Mouse (Mus musculus): ENCODE measurements at regions not wholly inside any gene's neighbourhood (a gene's known extent, or its start where the extent isn't known, plus 50 kb on each side); places are given as distances from the start of the nearest gene placed in this dataset.
A peak's percentile ranks its signal among the peaks of the same experiment; 100 is the strongest.

DNA sequence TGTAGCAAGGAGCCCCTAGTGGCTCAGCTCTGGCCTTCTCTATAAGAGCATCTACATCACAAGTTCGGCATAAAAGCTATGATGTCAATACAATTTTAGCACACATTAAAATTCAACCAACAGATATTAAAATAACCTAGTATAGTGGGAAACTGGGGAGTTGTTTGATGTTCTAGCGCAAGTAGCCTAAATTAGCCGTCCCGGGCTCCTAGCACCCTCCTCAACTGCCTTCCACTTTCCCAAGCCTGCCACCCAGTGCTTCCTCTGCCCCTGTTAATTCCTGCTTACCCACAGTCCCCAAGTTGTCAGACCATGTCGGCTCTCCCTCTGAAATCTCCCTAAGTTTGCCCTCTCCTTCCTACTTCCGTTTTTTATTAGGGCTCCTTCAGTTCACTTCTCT, 154.2 kb upstream of the Trhde start:
- no peak for DNase-seq (ENCODE audit: extremely low spot score in 1 of 2, low spot score in 2 of 2)
- intact Hi-C loops (cut with DNase I), result loop anchor here (5.0 kb wide), 2 partner anchors 84 to 114 kb away; no protein-coding TSS in a partner anchor
- Histone ChIP-seq H3K4me3 (no peak overlapping the region), H3K27ac (no peak overlapping the region)
- no peak; the same call in none of the 2 replicates for TF ChIP-seq CTCF (IDR thresholded peaks at IDR 0.05)

DNA sequence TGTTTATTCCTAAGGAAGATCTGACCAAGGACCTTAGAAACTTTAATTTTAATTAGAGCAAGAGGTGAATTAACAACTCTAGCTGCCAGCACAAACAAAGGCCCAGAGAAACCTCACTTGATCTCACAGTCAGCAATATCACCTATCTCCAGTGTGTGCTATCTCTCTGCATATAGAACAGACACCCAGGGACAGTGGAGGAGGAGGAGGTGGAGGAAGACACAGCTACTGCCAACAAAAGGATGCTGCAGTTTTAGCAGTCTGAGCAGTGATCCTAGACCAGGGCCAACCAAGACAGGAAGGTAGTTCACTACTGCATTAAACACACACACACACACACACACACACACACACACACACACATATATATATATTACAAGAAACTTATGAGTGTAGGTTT, 153.5 kb upstream of the Trhde start:
- H3K27ac ChIP-seq, result no peak overlapping the region
- DNase-seq (ENCODE audit: extremely low spot score in 1 of 2, low spot score in 2 of 2), result no peak
- TF ChIP-seq CTCF (IDR thresholded peaks at IDR 0.05), result no peak
- H3K4me3 ChIP-seq, result no peak overlapping the region
- intact Hi-C loops (cut with DNase I), result loop anchor here (5.0 kb wide), 2 partner anchors 83 to 113 kb away; no protein-coding TSS in a partner anchor

DNA sequence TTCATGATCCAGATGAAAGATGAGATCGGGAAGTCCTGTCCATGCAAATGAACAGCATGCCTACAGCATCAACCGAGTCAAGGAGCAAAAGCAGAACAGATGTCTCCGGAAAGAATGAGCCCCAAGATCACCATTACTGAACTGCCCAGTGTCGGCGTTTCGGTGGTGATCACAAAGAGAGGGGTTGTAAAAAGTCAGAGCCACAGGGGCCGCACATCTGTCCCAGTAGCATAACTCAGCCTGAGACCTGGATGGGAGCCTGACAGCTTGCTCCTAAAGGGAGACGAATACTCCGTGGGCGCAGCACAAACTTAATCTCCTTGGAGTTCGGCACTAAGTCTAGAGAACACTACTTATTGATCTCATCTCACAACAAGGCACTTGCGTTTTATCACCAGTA, 151.3 kb upstream of the Trhde start:
- no peak for DNase-seq (ENCODE audit: extremely low spot score in 1 of 2, low spot score in 2 of 2)
- intact Hi-C loops (cut with DNase I), result no loop called here
- no peak for TF ChIP-seq CTCF (IDR thresholded peaks at IDR 0.05)
- H3K27ac ChIP-seq, result no peak overlapping the region
- H3K4me3 ChIP-seq, result no peak overlapping the region

DNA sequence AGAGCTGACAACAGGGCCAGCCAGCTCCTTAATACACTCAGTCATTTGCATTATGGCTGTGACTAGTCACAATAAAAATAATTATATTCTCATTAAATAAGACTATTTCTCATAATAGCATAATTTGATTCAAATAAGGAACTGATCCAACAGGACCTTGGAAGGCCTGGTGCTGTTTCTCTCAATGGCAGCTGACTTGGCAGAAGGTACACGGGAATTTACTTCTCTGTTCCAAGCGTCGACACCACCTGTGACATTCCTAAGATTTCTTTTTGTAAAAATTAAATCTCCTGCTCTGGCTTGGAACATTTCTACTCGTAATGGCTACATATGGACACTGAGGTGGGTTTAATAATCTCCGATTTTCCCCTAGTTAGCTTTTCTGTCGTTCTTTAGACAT, 147.1 kb upstream of the Trhde start:
- TF ChIP-seq CTCF (IDR thresholded peaks at IDR 0.05), result no peak
- intact Hi-C loops (cut with DNase I), result no loop called here
- no peak for DNase-seq (ENCODE audit: extremely low spot score in 1 of 2, low spot score in 2 of 2)

DNA sequence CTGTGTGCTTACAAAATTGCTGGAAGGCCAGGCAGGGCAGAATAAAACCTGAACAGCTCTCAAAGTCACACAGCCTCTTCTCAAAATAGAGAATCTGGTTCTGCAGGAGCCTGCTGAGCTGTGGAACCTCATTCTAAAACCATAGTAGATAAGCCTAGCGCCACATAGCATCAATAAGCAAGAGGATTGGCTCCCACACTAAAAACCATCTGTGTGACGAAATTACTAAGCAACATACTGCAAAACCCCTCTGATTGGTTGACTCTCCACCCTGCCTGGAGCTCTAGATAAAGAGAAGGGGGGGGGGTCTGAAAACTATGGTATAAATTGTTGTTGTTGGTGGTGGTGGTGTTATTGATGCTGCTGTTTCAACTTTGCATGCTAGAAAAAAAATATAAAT, 122.6 kb upstream of the Trhde start:
- DNase-seq (ENCODE audit: extremely low spot score in 1 of 2, low spot score in 2 of 2), result no peak
- intact Hi-C loops (cut with DNase I), result no loop called here
- no peak for TF ChIP-seq CTCF (IDR thresholded peaks at IDR 0.05)
- Histone ChIP-seq H3K4me3 (no peak overlapping the region), H3K27ac (no peak overlapping the region)

More for the DNA sequence above, 147.1 kb upstream of the Trhde start:
- Histone ChIP-seq H3K27ac (no peak overlapping the region), H3K4me3 (no peak overlapping the region)

DNA sequence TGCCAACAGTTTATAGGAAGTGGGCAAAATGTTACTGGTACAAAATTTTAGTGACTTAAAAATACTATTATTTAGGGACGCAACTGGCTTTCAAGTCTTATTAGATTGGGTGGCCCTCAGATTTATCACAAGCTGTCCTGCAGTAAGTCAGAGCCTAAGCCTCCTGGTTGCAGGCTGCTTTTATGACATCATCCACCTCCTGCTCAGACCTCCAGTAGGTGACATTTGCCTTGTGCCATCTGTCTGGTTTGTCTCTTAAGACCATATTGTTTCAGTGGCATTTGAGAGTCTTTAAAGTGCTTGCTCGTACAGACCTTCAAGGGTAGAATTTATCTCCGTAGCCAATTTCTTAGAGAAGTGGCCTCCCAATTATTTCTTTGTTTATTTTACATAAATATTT, 111.9 kb upstream of the Trhde start:
- H3K27ac ChIP-seq, result no peak overlapping the region
- no peak for DNase-seq (ENCODE audit: extremely low spot score in 1 of 2, low spot score in 2 of 2)
- H3K4me3 ChIP-seq, result no peak overlapping the region
- no peak for TF ChIP-seq CTCF (IDR thresholded peaks at IDR 0.05)
- intact Hi-C loops (cut with DNase I), result no loop called here

DNA sequence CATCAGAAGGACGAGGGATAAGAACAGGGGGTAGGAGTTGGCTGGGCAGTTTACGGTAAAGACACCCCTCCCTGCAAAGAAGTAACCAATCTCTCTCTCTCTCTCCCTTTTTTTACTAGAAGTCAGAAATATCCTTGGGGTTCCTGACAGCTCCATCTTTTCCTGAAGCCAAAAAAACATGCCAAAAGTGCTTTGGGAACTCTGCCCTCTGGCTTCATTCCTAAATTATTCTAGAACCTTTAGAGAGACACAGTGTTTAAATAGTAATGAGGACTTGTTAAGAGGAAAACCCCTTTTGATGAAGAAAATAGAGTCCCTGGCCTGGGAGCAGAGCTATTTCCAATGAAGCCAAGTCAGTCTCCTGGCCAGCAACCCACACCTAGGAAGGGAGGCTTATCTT, 89.8 kb upstream of the Trhde start:
- Histone ChIP-seq H3K4me3 (no peak overlapping the region), H3K27ac (no peak overlapping the region)
- intact Hi-C loops (cut with DNase I), result no loop called here
- no peak for DNase-seq (ENCODE audit: extremely low spot score in 1 of 2, low spot score in 2 of 2)
- no peak for TF ChIP-seq CTCF (IDR thresholded peaks at IDR 0.05)

DNA sequence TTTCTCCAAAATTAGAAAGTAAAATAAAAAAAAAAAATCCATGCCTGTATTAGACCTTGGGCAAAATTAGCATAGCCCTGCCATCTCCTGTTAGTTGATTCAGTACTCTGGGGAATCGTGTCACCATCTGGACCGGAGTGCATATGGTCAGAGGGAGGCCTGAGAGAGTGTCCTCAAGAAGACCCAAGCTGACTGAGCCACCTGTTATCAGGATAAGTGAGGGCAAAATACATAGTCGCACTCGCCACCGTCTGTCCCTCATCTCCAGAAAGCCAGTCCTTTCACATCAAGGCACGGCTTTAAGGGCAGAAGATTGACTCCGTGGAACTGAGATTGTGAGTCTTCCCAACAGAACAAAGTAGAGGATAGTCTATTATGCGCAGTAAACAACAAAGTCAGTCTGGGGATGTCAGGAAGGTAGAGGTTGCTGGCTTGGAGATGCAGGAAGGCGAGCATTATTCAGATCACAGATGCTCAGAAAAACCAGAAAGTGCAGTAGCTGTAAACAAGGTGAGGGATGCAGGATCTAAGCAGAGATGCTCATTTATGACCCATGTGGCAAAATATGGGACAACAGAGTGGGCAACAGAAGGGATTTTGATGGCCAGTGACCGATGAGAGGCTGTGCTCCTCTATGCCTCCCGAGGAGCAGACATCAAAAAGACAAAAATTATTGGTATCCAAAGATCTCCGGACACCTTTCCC, 88.8 kb upstream of the Trhde start:
- H3K4me3 ChIP-seq, result no peak overlapping the region
- no peak for TF ChIP-seq CTCF (IDR thresholded peaks at IDR 0.05)
- DNase-seq (ENCODE audit: extremely low spot score in 1 of 2, low spot score in 2 of 2), result no peak
- H3K27ac ChIP-seq, result no peak overlapping the region
- intact Hi-C loops (cut with DNase I), result no loop called here

DNA sequence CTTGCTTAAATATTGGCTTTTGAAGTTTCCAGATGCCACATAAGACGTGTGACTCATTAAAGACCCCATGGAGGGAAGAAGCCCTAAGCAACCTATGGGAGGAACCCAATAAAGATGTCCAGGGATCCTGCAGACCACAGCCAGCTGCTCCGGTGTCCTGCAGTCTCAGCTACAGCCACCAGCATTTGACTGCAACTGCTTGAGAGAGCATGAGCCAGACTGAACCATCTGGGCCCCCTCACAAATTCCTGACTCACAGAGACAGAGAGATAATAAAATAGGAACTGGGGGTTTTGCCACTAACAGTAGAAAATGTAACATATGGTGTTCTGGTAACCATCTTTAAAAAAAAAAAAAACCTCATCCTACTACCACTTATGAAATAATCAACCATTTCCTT, 69.1 kb upstream of the Trhde start:
- intact Hi-C loops (cut with DNase I), result loop anchor here (1.0 to 5.0 kb wide), 3 partner anchors 30 to 86 kb away; partner anchors contain the start of gene Trhde
- no peak overlapping the region for H3K4me3 ChIP-seq
- H3K27ac ChIP-seq, result peak overlapping the region; percentile 53; the same call in 1 of the 2 replicates
- peak; percentile 13 to 26 for DNase-seq (ENCODE audit: extremely low spot score in 1 of 2, low spot score in 2 of 2)
- no peak for TF ChIP-seq CTCF (IDR thresholded peaks at IDR 0.05)

DNA sequence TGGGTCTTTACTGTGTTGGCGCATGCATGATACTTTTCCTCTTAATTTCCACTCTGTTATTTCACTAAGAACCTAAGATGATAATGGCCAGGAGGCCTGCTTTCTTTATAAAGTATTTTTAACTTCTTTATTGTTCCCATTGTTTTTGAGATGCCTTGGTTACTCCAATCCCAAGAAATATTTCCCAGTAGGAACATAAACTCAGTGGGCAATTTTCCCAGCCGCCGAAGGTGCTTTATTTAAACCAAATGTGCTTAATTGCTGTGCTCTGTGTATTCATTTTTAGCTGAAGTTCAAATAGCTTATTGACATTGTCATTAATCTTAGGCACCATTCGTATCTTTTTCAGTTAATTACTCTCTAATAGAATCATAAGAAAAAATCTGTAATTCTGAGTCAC, 55.1 kb upstream of the Trhde start:
- intact Hi-C loops (cut with DNase I), result no loop called here
- TF ChIP-seq CTCF (IDR thresholded peaks at IDR 0.05), result no peak
- DNase-seq (ENCODE audit: extremely low spot score in 1 of 2, low spot score in 2 of 2), result no peak

DNA sequence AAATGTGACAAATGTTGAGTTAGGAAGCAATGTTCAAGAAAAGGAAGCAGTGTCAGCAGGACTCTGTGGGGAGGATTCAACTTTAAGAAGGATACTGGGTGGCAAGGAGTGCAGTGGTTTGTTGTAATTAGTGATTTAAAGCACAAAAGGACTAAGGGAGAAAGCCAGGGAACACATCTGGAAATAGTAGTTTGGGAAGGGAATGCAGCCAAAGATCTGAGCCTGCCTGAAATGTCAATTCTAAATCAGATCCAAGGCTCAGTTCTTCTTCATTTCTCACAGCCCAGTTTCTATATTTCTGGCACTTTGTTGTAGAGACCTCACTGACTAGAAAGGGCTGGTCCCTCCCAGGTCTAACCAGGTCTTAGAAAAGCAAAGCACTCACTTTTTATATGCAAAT, 50.6 kb upstream of the Trhde start:
- H3K27ac ChIP-seq, result no peak overlapping the region
- intact Hi-C loops (cut with DNase I), result no loop called here
- H3K4me3 ChIP-seq, result no peak overlapping the region
- TF ChIP-seq CTCF (IDR thresholded peaks at IDR 0.05), result no peak
- DNase-seq (ENCODE audit: extremely low spot score in 1 of 2, low spot score in 2 of 2), result no peak

More for the DNA sequence above, 55.1 kb upstream of the Trhde start:
- Histone ChIP-seq H3K27ac (no peak overlapping the region), H3K4me3 (no peak overlapping the region)

All from left cerebral cortex, adult 2 months (tissue).